ENCODE assay signal across 8 mouse cellular contexts in the genomic region with DNA sequence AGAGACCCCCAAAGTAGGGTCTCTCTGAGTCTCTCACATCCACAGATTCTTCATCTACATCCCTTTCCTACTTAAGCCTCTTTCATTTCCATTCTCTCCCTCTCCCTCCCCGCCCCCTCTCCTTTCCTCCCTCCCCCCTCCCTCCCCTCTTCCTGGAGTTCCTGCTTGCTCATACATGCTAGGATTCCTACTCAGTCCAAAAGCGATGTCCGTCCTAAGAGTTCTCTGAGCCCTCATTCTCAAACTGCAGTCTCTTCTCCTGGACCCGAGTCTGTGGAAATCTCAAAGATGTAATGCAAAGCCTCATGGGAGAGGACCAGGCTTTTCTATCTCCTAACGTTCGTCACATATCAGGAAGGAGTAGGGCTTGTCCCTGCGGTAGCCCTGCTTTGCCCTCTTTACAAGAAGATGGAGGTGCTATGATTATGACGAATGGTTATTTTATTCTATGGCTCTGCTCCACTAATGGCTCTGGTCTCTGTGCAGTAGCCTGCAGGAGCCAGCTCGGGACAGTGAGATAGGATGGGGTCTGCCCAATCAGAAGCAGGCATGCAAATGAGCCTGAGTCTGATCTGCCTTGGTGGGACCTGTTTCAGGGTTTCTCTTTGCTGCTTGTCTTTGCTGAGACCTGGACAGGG. TPM values are rescaled to one million over a fixed set of nuclear protein-coding genes. Genes with fewer than 3 reads are reported as not detected.
DNase-seq lines count a peak whose midpoint lies in the region; ATAC-seq and TF ChIP-seq lines count a peak whose summit lies in the region.

No protein-coding gene starts in this region.

- no peak overlapping the region for H3K9ac ChIP-seq in heart, embryonic 15.5 days
- H3K9ac ChIP-seq in MEL (ENCODE audit: control insufficient read depth, low read depth, low read length, poor library complexity, severe bottlenecking): no peak overlapping the region
- peak overlapping the region; percentile 46 for H3K9ac ChIP-seq in embryonic facial prominence, embryonic 11.5 days (replicated peaks; ENCODE audit: low read length)
- H3K9ac ChIP-seq in intestine, embryonic 15.5 days: no peak overlapping the region
- H3K9ac ChIP-seq in midbrain, embryonic 15.5 days: peak overlapping the region; percentile 40

- no peak for TF ChIP-seq CTCF in MEL (IDR thresholded peaks at IDR 0.05 in 2 of 3, conservative IDR thresholded peaks at IDR 0.05 in 1 of 3; ENCODE audit: control insufficient read depth in 1 of 3, insufficient read depth in 1 of 3, low read depth in 2 of 3, low read length in 3 of 3, poor library complexity in 1 of 3, severe bottlenecking in 1 of 3)

- peak; percentile 73 for ATAC-seq in heart, embryonic 15.5 days (replicated peaks; ENCODE audit: insufficient number of reproducible peaks, insufficient read depth, low FRiP score, low read depth)
- ATAC-seq in embryonic facial prominence, embryonic 11.5 days (replicated peaks; ENCODE audit: insufficient number of reproducible peaks, low FRiP score, low TSS enrichment, low read depth): peak; percentile 90
- ATAC-seq in intestine, embryonic 15.5 days: peak; percentile 91
- ATAC-seq in midbrain, embryonic 15.5 days (replicated peaks): peak; percentile 77

- no peak for DNase-seq in heart, postnatal 25 days (ENCODE audit: low spot score)
- peak; percentile 87 for DNase-seq in MEL (ENCODE audit: low read depth, low spot score)
- DNase-seq in embryonic facial prominence, embryonic 11.5 days (ENCODE audit: low spot score): peak; percentile 75
- no peak for DNase-seq in B cell, adult 2 months
- no peak for DNase-seq in left cerebral cortex, adult 8-10 months (ENCODE audit: low spot score in 2 of 2)

- peak overlapping the region; percentile 32 for H3K4me3 ChIP-seq in heart, embryonic 15.5 days
- H3K4me3 ChIP-seq in MEL (ENCODE audit: control insufficient read depth in 1 of 2, insufficient read depth in 1 of 2, low read depth in 2 of 2, low read length in 2 of 2): peak overlapping the region in 1 of 2 experiments; percentile 46; a peak in 1 of 4 replicates
- H3K4me3 ChIP-seq in embryonic facial prominence, embryonic 11.5 days (ENCODE audit: low read depth, low read length): peak overlapping the region; percentile 21
- H3K4me3 ChIP-seq in intestine, embryonic 15.5 days (replicated peaks): peak overlapping the region; percentile 4
- peak overlapping the region; percentile 33 for H3K4me3 ChIP-seq in midbrain, embryonic 15.5 days

- intact Hi-C loops in heart, postnatal 25 days (cut with DNase I): no loop called here

- 1% methylated on average over 8 of the region's 9 CpGs for WGBS in heart, embryonic 15.5 days
- WGBS in embryonic facial prominence, embryonic 11.5 days: 0% methylated on average over 9 of the region's 9 CpGs
- WGBS in intestine, embryonic 15.5 days: 3% methylated on average over 9 of the region's 9 CpGs
- WGBS in midbrain, embryonic 15.5 days: 2% methylated on average over 9 of the region's 9 CpGs

- H3K27me3 ChIP-seq in heart, embryonic 15.5 days: no peaks in the 10 kb centered on the region
- no peaks in the 10 kb centered on the region for H3K27me3 ChIP-seq in MEL (ENCODE audit: control insufficient read depth in 1 of 2, insufficient read depth in 2 of 2, low read length in 2 of 2)
- H3K27me3 ChIP-seq in embryonic facial prominence, embryonic 11.5 days (ENCODE audit: control insufficient read depth, insufficient read depth, low read length): no peaks in the 10 kb centered on the region
- H3K27me3 ChIP-seq in intestine, embryonic 15.5 days (replicated peaks): no peaks in the 10 kb centered on the region
- H3K27me3 ChIP-seq in midbrain, embryonic 15.5 days (replicated peaks): no peaks in the 10 kb centered on the region

- no peaks in the 10 kb centered on the region for H3K9me3 ChIP-seq in heart, embryonic 15.5 days (replicated peaks)
- no peaks in the 10 kb centered on the region for H3K9me3 ChIP-seq in MEL (replicated peaks; ENCODE audit: insufficient read depth, low read length)
- H3K9me3 ChIP-seq in embryonic facial prominence, embryonic 11.5 days (replicated peaks; ENCODE audit: control insufficient read depth, low read length): no peaks in the 10 kb centered on the region
- no peaks in the 10 kb centered on the region for H3K9me3 ChIP-seq in intestine, embryonic 15.5 days
- no peaks in the 10 kb centered on the region for H3K9me3 ChIP-seq in midbrain, embryonic 15.5 days

- 0 out of 4 replicates have a peak, but pooled peaks of 1 of the 2 experiments have one; percentile 17 for TF ChIP-seq POLR2A in MEL (IDR thresholded peaks at IDR 0.05; ENCODE audit: control insufficient read depth in 1 of 2, insufficient read depth in 1 of 2, low read depth in 1 of 2, low read length in 2 of 2, poor library complexity in 1 of 2)

- no peak overlapping the region; the same call in 1 of the 2 replicates for H3K27ac ChIP-seq in heart, embryonic 15.5 days
- no peak overlapping the region for H3K27ac ChIP-seq in MEL (ENCODE audit: control insufficient read depth, low read depth, low read length)
- H3K27ac ChIP-seq in embryonic facial prominence, embryonic 11.5 days (replicated peaks; ENCODE audit: low read depth, low read length): peak overlapping the region; percentile 52
- H3K27ac ChIP-seq in intestine, embryonic 15.5 days: peak overlapping the region; percentile 63
- H3K27ac ChIP-seq in midbrain, embryonic 15.5 days: peak overlapping the region; percentile 66

- TF ChIP-seq RAD21 in MEL (IDR thresholded peaks at IDR 0.05; ENCODE audit: low read depth, low read length): no peak

- peak overlapping the region; percentile 62 for H3K4me2 ChIP-seq in heart, embryonic 15.5 days
- H3K4me2 ChIP-seq in embryonic facial prominence, embryonic 11.5 days (ENCODE audit: low read depth, low read length): peak overlapping the region; percentile 54
- peak overlapping the region; percentile 59 for H3K4me2 ChIP-seq in intestine, embryonic 15.5 days (replicated peaks)
- peak overlapping the region; percentile 63 for H3K4me2 ChIP-seq in midbrain, embryonic 15.5 days

- no peaks in the 10 kb centered on the region for H3K36me3 ChIP-seq in heart, embryonic 15.5 days
- peaks cover 0 to 3% of the 10 kb centered on the region in 2 experiments; a peak in 1 of 4 replicates for H3K36me3 ChIP-seq in MEL (ENCODE audit: control insufficient read depth in 1 of 2, insufficient read depth in 2 of 2, low read length in 2 of 2)
- H3K36me3 ChIP-seq in embryonic facial prominence, embryonic 11.5 days (replicated peaks; ENCODE audit: control insufficient read depth, insufficient read depth, low read depth, low read length): no peaks in the 10 kb centered on the region
- H3K36me3 ChIP-seq in intestine, embryonic 15.5 days: no peaks in the 10 kb centered on the region
- no peaks in the 10 kb centered on the region for H3K36me3 ChIP-seq in midbrain, embryonic 15.5 days (replicated peaks)

- H3K79me2 ChIP-seq in MEL (ENCODE audit: control insufficient read depth, insufficient read depth, low read length, poor library complexity): no peaks in the 10 kb centered on the region

- H3K4me1 ChIP-seq in heart, embryonic 15.5 days (replicated peaks): peaks cover 17% of the 10 kb centered on the region
- peaks cover 3 to 4% of the 10 kb centered on the region in 2 experiments; a peak in 3 of 4 replicates for H3K4me1 ChIP-seq in MEL (ENCODE audit: control insufficient read depth in 1 of 2, insufficient read depth in 2 of 2, low read length in 2 of 2)
- H3K4me1 ChIP-seq in embryonic facial prominence, embryonic 11.5 days (ENCODE audit: control insufficient read depth, insufficient read depth, low read length): 0 out of 2 replicates have a peak, but pooled peaks cover 3% of the 10 kb centered on the region
- peaks cover 13% of the 10 kb centered on the region for H3K4me1 ChIP-seq in intestine, embryonic 15.5 days (replicated peaks)
- peaks cover 13% of the 10 kb centered on the region for H3K4me1 ChIP-seq in midbrain, embryonic 15.5 days

- peak; percentile 16 to 48; a peak in 3 of 4 replicates for TF ChIP-seq EP300 in MEL (IDR thresholded peaks at IDR 0.05; ENCODE audit: low read depth in 1 of 2, low read length in 2 of 2)

RNA-seq across cellular contexts. Expression of gene Aoc3, which starts 7.8 kb away (rescaled TPM):
- polyA plus RNA-seq in heart, embryonic 15.5 days (2015; fragmentation: Nextera tagmentation; extraction: Ambion mirVana): 1.9 and 2.7 TPM in 2 replicates
- 10 to 100 TPM; 13.9 to 18.5 TPM for total RNA-seq in heart, postnatal 25 days (2021)
- total RNA-seq in MEL (2012; rRNA removed): 0.62 and 0.69 TPM in 2 replicates
- polyA plus RNA-seq in MEL (2012; ENCODE audit: insufficient read depth in 1 of 2, insufficient read length in 2 of 2, low read depth in 1 of 2, low replicate concordance in 2 of 2, missing spikeins in 1 of 2): 1 to 10 TPM in 1 of 2 experiments, not detected in 1; 2.2 TPM
- polyA plus RNA-seq in embryonic facial prominence, embryonic 11.5 days (2014; fragmentation: Nextera tagmentation; extraction: Ambion mirVana): 0.04 TPM in 1 of 2 replicates, not detected in the other
- polyA plus RNA-seq in intestine, embryonic 15.5 days (2015; fragmentation: Nextera tagmentation; extraction: Ambion mirVana): 2.1 and 2.7 TPM in 2 replicates
- 0.06 TPM in 1 of 2 replicates, not detected in the other for polyA plus RNA-seq in midbrain, embryonic 15.5 days (2015; fragmentation: Nextera tagmentation; extraction: Ambion mirVana)
- total RNA-seq in left cerebral cortex, adult 8-10 months (2022): under 1 TPM; 0.39 to 0.75 (median 0.59) TPM

RNA-seq across cellular contexts. Expression of gene Aoc2, which starts 13.4 kb away (rescaled TPM):
- 0.43 and 0.95 TPM in 2 replicates for polyA plus RNA-seq in heart, embryonic 15.5 days (2015; fragmentation: Nextera tagmentation; extraction: Ambion mirVana)
- total RNA-seq in heart, postnatal 25 days (2021): 1 to 10 TPM; 1.8 to 2.2 TPM
- total RNA-seq in MEL (2012; rRNA removed): 9.1 and 12.1 TPM in 2 replicates
- polyA plus RNA-seq in MEL (2012; ENCODE audit: insufficient read depth in 1 of 2, insufficient read length in 2 of 2, low read depth in 1 of 2, low replicate concordance in 2 of 2, missing spikeins in 1 of 2): 10 to 100 TPM in 1 of 2 experiments, not detected in 1; 21.1 TPM
- 1.2 TPM in 2 replicates for polyA plus RNA-seq in embryonic facial prominence, embryonic 11.5 days (2014; fragmentation: Nextera tagmentation; extraction: Ambion mirVana)
- polyA plus RNA-seq in intestine, embryonic 15.5 days (2015; fragmentation: Nextera tagmentation; extraction: Ambion mirVana): 1.2 and 1.3 TPM in 2 replicates
- 2.2 and 2.9 TPM in 2 replicates for polyA plus RNA-seq in midbrain, embryonic 15.5 days (2015; fragmentation: Nextera tagmentation; extraction: Ambion mirVana)
- total RNA-seq in left cerebral cortex, adult 8-10 months (2022): 1 to 10 TPM; 3.8 to 5.3 (median 4.7) TPM

RNA-seq across cellular contexts. Expression of gene Psme3, which starts 22.2 kb away (rescaled TPM):
- 89.2 and 109 TPM in 2 replicates for polyA plus RNA-seq in heart, embryonic 15.5 days (2015; fragmentation: Nextera tagmentation; extraction: Ambion mirVana)
- 10 to 100 TPM; 80.6 to 88.8 TPM for total RNA-seq in heart, postnatal 25 days (2021)
- 129 and 139 TPM in 2 replicates for total RNA-seq in MEL (2012; rRNA removed)
- polyA plus RNA-seq in MEL (2012; ENCODE audit: insufficient read depth in 1 of 2, insufficient read length in 2 of 2, low read depth in 1 of 2, low replicate concordance in 2 of 2, missing spikeins in 1 of 2): 100 to 1,000 TPM; 369 to 446 TPM
- polyA plus RNA-seq in embryonic facial prominence, embryonic 11.5 days (2014; fragmentation: Nextera tagmentation; extraction: Ambion mirVana): 150 and 154 TPM in 2 replicates
- polyA plus RNA-seq in intestine, embryonic 15.5 days (2015; fragmentation: Nextera tagmentation; extraction: Ambion mirVana): 137 and 147 TPM in 2 replicates
- polyA plus RNA-seq in midbrain, embryonic 15.5 days (2015; fragmentation: Nextera tagmentation; extraction: Ambion mirVana): 115 and 120 TPM in 2 replicates
- 100 to 1,000 TPM; 108 to 132 (median 125) TPM for total RNA-seq in left cerebral cortex, adult 8-10 months (2022)

RNA-seq across cellular contexts. Expression of gene G6pc, which starts 29.1 kb away (rescaled TPM):
- polyA plus RNA-seq in heart, embryonic 15.5 days (2015; fragmentation: Nextera tagmentation; extraction: Ambion mirVana): not detected in 2 replicates
- total RNA-seq in heart, postnatal 25 days (2021): not detected
- not detected in 2 replicates for total RNA-seq in MEL (2012; rRNA removed)
- not detected for polyA plus RNA-seq in MEL (2012; ENCODE audit: insufficient read depth in 1 of 2, insufficient read length in 2 of 2, low read depth in 1 of 2, low replicate concordance in 2 of 2, missing spikeins in 1 of 2)
- polyA plus RNA-seq in embryonic facial prominence, embryonic 11.5 days (2014; fragmentation: Nextera tagmentation; extraction: Ambion mirVana): not detected in 2 replicates
- 0.30 and 0.39 TPM in 2 replicates for polyA plus RNA-seq in intestine, embryonic 15.5 days (2015; fragmentation: Nextera tagmentation; extraction: Ambion mirVana)
- polyA plus RNA-seq in midbrain, embryonic 15.5 days (2015; fragmentation: Nextera tagmentation; extraction: Ambion mirVana): not detected in 2 replicates
- not detected for total RNA-seq in left cerebral cortex, adult 8-10 months (2022)

RNA-seq across cellular contexts. Expression of gene Becn1, which starts 36.2 kb away (rescaled TPM):
- 114 and 145 TPM in 2 replicates for polyA plus RNA-seq in heart, embryonic 15.5 days (2015; fragmentation: Nextera tagmentation; extraction: Ambion mirVana)
- 100 to 1,000 TPM in 1 of 2 experiments, 10 to 100 TPM in 1; 92.8 to 102 TPM for total RNA-seq in heart, postnatal 25 days (2021)
- 167 and 181 TPM in 2 replicates for total RNA-seq in MEL (2012; rRNA removed)
- 100 to 1,000 TPM in 1 of 2 experiments, not detected in 1; 122 TPM for polyA plus RNA-seq in MEL (2012; ENCODE audit: insufficient read depth in 1 of 2, insufficient read length in 2 of 2, low read depth in 1 of 2, low replicate concordance in 2 of 2, missing spikeins in 1 of 2)
- polyA plus RNA-seq in embryonic facial prominence, embryonic 11.5 days (2014; fragmentation: Nextera tagmentation; extraction: Ambion mirVana): 158 and 160 TPM in 2 replicates
- 132 and 143 TPM in 2 replicates for polyA plus RNA-seq in intestine, embryonic 15.5 days (2015; fragmentation: Nextera tagmentation; extraction: Ambion mirVana)
- polyA plus RNA-seq in midbrain, embryonic 15.5 days (2015; fragmentation: Nextera tagmentation; extraction: Ambion mirVana): 183 and 186 TPM in 2 replicates
- 100 to 1,000 TPM; 178 to 237 (median 199) TPM for total RNA-seq in left cerebral cortex, adult 8-10 months (2022)

Comparison
In these comparisons a context has a peak if more than half of its experiments do, and no peak if none do; other contexts are left out.
1. H3K27ac ChIP-seq: peak in embryonic facial prominence, embryonic 11.5 days (single experiment), intestine, embryonic 15.5 days (single experiment) and midbrain, embryonic 15.5 days (single experiment); none in heart, embryonic 15.5 days (single experiment) and MEL (single experiment).
2. H3K9ac ChIP-seq: peak in embryonic facial prominence, embryonic 11.5 days (single experiment) and midbrain, embryonic 15.5 days (single experiment); none in heart, embryonic 15.5 days (single experiment), MEL (single experiment) and intestine, embryonic 15.5 days (single experiment).
3. DNase-seq: peak in MEL (single experiment) and embryonic facial prominence, embryonic 11.5 days (single experiment); none in heart, postnatal 25 days (single experiment), B cell, adult 2 months (0 of 2) and left cerebral cortex, adult 8-10 months (0 of 2).
4. Peak in every context shown above with its lines, with median percentiles within 50 percentile points of each other: ATAC-seq and H3K4me2 ChIP-seq.